Mouse (Mus musculus): ENCODE measurements around the gene Fam213b. TPM values are rescaled to one million over a fixed set of nuclear protein-coding genes. Genes with fewer than 3 reads are reported as not detected.
A peak's percentile ranks its signal among the peaks of the same experiment; 100 is the strongest.

The Fam213b gene
- total RNA-seq, 2 experiments from 2014 or later = 15.5 to 104 TPM

DNA sequence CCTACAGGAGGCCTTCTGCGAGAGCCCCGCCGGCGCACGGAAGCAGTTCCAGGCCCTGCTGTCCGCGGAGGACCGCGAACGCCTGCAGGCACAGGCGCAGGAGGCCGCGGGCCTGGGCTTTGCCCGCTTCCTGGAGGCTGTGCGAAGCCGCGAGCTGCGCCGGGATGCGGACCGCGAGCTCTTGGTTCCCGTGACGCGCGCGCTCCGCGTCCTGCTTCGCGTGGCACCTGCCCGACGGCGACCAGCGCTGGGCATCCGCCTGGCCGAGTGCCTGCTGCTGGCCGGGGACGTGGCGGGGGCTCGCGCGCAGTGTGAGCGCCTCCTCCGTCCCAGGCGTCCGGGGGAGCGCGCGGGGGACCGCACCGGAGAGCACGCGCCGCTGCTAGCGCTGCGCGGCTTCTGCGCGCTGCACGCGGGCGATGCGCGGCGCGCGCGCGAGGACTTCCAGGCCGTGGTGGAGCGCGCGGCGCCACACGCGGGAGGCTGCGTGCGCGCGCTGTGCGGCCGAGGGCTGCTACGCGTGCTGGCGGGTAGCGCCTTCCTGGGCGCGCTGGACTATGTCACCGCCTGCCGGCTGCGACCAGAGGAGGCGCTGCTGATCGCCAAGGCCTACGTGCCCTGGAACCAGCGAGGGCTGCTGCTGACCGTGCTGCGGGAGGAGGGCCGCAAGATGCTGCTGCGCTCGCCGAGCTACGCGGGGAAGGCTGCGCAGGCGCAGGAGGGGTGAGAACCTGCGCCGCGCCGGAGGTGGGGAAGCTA is 43.0 kb downstream of the Fam213b start:
- peak; percentile 63 to 69 for DNase-seq (ENCODE audit: low spot score in 2 of 2)

DNA sequence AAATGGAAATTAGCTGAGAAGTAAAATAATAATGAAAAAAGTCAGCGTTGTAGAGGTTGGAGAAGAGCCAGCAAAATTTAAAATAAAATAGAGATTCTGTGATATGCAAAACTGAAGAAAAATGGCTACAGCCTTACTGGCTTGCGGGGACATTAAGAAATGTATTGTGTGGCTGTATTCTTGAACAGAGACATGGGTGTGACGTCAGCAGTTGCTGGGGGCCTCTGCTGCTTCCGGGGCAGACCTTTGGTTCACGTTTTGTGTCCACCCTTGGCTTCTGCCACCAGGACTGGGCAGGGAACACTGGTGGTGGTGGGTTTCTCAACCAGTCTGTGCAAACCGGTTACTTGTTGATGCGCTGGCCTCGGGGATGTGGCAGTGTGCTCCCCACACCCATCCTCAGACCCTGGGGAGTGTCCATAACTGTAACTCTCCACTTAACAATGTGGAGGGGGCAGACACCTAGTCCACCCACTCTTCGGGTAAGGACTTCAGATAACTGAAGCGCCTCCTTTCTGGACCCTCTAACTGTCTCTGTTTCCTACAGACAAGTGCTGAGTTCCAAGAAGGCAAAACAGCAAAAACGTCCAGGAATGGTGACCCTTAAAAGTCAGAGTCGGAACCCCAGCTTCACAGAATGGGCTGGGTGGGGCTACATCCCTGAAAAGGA is 44.1 kb downstream of the Fam213b start:
- DNase-seq (ENCODE audit: low spot score in 2 of 2) = peak in 1 of 2 experiments; percentile 6

DNA sequence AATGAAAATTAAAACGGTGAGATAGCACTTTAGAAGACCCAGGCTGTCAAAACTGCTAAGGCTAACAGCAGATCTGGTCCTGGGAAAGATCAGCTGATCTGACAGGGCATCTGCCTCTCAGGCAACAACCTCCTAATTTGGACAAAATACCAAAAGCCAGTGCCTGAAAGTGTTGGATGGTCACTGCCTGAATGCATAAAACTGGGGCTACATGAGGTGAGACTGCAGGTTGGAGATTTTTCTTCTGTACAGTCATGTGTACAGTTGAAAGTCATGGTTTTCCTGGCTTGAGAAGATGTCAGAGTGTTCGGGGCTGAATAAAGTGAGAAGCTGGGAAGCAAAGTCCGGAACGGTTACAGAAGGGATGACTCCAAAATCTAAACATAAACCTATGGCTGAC is 45.1 kb downstream of the Fam213b start:
- DNase-seq (ENCODE audit: low spot score in 2 of 2) = no peak

GRCm38 (mm10) chr4:154852696-154853095 is 46.2 kb downstream of the Fam213b start:
- no peak for DNase-seq (ENCODE audit: low spot score in 2 of 2)

Other genes starting within 250 kb of the Fam213b start
- gene Actrt2, start 231.3 kb downstream of the Fam213b start, total RNA-seq (2021) = not detected
- gene Ttc34, start 61.7 kb downstream of the Fam213b start, total RNA-seq (2021) = under 1 TPM in 1 of 2 experiments, not detected in 1; 0.20 TPM
- 1 to 10 TPM in 1 of 2 experiments, under 1 TPM in 1; 0.19 to 3.8 TPM for gene Mmel1, start 29.6 kb downstream of the Fam213b start, total RNA-seq (2021)
- 1 to 10 TPM; 6.4 to 8.4 TPM for gene Tnfrsf14, start 29.4 kb upstream of the Fam213b start, total RNA-seq (2021)
- not detected for gene Hes5, start 61.8 kb upstream of the Fam213b start, total RNA-seq (2021)
- gene Pank4, start 65.0 kb upstream of the Fam213b start, total RNA-seq (2021) = 10 to 100 TPM; 28.3 to 31.9 TPM
- under 1 TPM; 0.33 to 0.35 TPM for gene Plch2, start 157.6 kb upstream of the Fam213b start, total RNA-seq (2021)
- gene Pex10, start 167.9 kb upstream of the Fam213b start, total RNA-seq (2021) = 10 to 100 TPM; 18.2 to 20.3 TPM
- gene Rer1, start 187.2 kb upstream of the Fam213b start, total RNA-seq (2021) = 100 to 1,000 TPM in 1 of 2 experiments, 10 to 100 TPM in 1; 95.4 to 109 TPM
- gene Morn1, start 187.4 kb upstream of the Fam213b start, total RNA-seq (2021) = 1 to 10 TPM; 6.6 to 9.8 TPM

Measured in adrenal gland, adult 18-20 months (tissue).